Mouse (Mus musculus) NIH3T3 (cell line): Measurements from ENCODE around the gene Ifit1.
A peak's percentile ranks its signal among the peaks of the same experiment; 100 is the strongest.

Experiments used
- DNase-seq: peaks from one replicate; pipeline ENCODE4 v3.0.0-alpha.2; 2012; ENCODE audit warnings: low read depth

The Ifit1 gene

DNA sequence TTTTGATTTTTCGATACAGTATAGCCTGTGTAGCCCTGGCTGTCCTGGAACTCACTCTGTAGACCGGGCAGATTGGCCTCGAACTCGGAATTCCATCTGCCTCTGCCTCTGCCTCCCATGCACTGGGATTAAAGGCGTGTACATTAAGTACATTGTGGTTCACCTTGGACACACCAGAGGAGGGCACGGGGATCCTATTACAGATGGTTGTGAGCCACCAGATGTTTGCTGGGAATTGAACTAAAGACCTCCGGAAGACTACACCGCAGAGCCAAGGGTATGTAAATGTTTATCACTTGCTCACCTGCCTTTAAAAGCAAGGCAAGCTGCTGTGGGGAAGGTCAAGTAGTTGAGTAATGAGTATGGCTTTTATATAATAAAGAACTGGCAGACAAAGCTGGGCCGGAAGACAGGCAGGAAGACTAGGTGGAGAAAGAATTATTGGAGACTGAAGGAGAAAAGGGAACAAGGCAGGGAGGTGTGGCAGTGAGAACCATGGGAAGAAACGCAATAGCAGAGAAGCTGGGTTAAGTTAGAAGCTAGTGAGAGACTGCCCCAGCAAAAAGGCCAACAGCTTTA lies 14.6 kb downstream of the Ifit1 start:
- DNase-seq, result no peak

GRCm38 (mm10) chr19:34656511-34657298 lies 16.0 kb downstream of the Ifit1 start:
- DNase-seq, result no peak

GRCm38 (mm10) chr19:34662067-34662507 lies 21.4 kb downstream of the Ifit1 start:
- DNase-seq, result peak; percentile 95

DNA sequence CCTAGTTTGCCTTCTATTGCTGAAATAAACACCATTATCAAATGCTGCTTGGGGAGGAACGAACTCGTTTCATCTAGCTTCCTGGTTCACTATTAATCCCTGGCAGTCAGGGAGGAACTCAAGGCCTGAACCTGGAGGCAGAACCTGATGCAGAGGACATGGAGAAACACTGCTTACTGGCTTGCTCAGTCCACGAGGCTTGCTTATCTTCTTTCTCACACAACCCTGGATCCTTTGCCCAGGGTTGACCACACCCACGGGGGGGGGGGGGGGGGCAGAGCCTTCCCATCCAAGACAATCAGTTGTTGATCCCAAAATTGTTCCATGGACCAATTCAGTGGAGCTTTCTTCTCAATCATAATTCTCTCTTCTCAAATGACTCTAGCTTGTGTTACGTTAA lies 22.1 kb downstream of the Ifit1 start:
- no peak for DNase-seq

GRCm38 (mm10) chr19:34666127-34666526 lies 25.5 kb downstream of the Ifit1 start:
- DNase-seq, result peak; percentile 92

DNA sequence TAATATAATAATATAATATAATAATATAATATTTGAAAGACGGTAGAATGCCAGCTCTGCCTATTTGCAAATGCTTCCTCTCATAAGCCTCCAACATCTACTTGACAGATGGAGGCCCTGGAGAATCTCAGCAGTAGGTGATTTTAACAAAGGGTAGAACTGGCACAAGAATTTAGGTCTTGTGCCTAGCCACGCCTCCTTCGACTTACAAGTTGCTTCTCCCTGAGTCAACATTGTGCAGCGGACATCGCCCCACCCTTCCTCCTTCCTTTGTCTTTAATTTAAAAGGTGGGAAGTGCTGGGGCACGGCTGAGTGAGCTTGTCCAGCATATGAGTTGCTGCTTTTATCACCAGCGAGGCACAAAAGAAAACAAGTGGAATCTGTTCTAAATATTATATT lies 32.8 kb downstream of the Ifit1 start:
- no peak for DNase-seq

DNA sequence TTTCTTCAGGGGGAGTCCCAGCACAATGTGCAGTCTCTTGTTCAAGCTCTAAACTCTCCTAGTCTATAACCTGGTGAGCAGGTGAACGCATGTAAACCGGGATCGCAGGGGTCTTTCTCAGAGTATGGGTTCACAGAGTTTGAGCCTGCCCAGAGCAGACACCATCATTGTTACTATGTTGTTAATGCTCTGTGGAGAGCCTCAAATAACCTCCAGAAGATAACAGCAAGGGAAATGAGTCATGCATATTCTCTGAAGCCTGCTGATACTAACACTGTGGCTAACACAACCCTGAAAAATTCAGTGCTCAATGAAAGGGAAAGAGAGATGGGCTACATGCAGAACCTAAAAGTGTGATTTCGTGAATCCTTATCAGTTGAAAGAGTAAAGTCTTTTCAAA lies 37.8 kb downstream of the Ifit1 start:
- DNase-seq, result no peak

GRCm38 (mm10) chr19:34684857-34685256 lies 44.2 kb downstream of the Ifit1 start:
- DNase-seq, result peak; percentile 86

DNA sequence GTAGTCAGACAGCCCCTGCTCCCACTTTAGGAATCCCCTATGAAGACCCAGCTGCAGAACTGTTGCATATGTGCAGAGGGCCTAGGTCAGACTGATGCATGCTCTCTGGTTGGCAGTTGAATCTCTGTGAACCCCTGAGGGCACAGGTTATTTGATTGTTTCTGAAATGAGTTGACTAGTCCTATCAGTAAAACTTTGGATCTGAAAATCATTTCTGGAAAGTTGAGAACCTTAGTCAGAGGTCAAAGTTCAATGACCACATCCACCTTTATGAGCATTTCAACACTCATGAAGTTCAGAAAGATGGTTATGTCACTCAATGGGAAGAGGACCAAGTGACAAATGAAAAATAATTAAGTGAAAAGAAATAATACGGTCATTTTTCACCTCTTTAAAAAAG lies 44.9 kb downstream of the Ifit1 start:
- DNase-seq, result no peak

DNA sequence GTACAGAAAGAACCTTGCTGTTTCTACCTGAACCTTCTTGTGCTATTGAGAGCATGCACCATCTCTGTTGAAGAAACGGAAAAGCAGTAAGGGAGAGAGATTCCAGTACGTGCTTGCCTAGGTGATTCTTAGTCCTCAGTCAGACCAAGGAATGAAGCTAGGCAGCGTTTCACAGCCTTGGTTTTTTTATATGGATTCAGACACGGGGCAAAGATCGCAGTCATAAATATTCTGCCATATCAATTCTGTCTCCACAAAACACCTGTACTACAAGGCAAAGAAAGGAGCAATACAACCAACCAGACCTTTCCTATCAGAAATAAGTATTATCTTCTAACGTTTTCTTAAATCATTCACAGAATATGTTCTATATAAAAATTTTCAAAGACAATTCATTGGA lies 50.7 kb downstream of the Ifit1 start:
- no peak for DNase-seq

DNA sequence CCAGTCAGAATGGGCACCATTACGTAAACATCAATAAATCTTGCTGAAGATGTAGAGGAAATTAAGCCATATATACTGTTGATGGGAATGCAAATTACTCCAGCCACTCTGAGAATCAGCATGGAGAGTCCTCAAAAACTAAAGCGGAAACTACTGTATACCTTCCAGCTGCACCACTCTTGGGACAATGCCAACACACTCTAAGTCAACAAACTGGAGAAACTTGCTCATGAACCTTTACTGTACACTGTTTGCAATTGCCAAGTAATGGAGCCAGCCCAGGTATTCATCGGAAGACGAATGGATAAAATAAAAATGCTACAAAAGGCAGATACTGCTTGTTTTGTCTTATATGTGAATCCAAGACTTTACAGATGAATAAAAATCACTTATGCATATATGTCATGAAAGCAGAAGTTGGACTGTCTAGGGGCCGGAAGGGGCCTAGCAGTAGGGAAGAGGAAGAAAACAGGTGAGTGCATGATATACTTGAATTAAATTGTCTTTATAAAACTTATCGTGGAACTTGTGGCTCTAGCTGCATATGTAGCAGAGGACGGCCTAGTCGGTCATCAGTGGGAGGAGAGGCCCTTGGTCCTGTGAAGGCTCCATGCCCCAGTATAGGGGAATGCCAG lies 55.8 kb downstream of the Ifit1 start:
- no peak for DNase-seq

DNA sequence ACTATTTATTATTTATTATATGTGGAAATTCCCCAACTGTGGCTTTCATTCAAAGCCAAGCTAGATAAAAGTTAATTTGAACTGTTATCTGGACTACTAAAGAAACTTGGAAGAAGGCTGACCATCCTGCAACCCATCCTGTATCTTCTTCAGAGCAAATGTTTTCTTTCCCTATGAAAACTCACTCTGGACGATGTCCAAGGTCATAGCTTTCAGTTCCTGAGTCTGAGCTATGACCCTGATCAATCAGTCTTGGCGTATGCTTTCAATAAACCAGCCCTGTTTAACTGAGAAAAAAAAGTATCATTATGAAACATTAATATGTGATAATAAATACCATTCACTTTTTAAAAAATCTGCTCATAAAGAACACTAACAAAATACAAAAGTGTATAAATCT lies 56.8 kb downstream of the Ifit1 start:
- no peak for DNase-seq

GRCm38 (mm10) chr19:34698432-34698831 lies 57.8 kb downstream of the Ifit1 start:
- DNase-seq, result no peak

DNA sequence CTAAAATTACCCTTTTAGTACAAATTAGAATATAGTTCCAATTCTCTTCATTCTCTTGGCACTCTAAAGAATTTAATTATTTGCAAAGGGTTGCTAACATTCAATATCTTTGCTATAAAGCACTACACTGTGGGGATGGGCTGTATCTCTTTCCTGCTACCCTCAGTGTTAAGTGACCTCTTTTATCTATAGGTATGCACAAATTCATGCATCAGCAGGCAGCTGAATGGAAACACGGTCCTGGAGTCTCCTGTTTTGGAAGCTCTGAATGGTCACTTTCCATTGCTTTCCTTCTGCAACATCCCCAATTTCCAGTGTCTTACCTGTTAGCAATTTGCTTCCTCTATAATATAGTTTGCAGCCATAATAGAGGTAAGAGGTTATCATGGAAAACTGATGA lies 58.2 kb downstream of the Ifit1 start:
- no peak for DNase-seq

- DNase-seq, result no peak
Measured at GRCm38 (mm10) chr19:34699300-34699699, 58.6 kb downstream of the Ifit1 start.
